Mouse (Mus musculus) embryo, embryonic 10.5 days (tissue): ENCODE results near the gene Dnajb5.

Source experiments
- DNase-seq: peaks from one replicate; pipeline ENCODE4 v3.0.0-alpha.2; 2015; ENCODE audit warnings: low spot score

Dnajb5 gene

GRCm38 (mm10) chr4:42949676-42950051, at the start of gene Dnajb5:
Gene Dnajb5 (plus strand): TSS chr4:42949814.
- peak; percentile 97 for DNase-seq

DNA sequence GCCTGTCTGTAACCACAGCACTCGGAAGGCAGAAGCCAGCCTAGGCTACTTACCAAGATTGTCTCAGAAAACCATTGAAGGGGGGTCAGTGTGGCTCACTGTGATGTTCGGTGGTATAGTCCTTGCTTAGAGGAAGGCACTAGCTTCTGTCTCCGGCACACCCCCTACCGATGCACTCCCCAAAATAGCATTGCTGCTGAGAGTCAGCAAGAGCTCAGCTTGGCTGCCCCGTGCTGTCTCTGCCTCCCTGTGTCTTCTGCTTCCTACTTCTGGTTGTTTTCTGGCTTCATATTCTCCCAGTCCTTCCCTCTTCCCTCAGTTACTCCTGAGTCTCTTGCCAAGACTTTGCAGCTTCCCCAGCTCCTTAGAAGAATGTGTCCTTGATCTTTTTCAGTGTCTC, 48.7 kb upstream of the Dnajb5 start:
- DNase-seq, result no peak

GRCm38 (mm10) chr4:42902174-42902573, 47.4 kb upstream of the Dnajb5 start:
- DNase-seq, result peak; percentile 36

- DNase-seq, result no peak
Observed at GRCm38 (mm10) chr4:42902730-42903129, 46.9 kb upstream of the Dnajb5 start.

- DNase-seq, result peak; percentile 6
Observed at GRCm38 (mm10) chr4:42903942-42904341, 45.7 kb upstream of the Dnajb5 start.

DNA sequence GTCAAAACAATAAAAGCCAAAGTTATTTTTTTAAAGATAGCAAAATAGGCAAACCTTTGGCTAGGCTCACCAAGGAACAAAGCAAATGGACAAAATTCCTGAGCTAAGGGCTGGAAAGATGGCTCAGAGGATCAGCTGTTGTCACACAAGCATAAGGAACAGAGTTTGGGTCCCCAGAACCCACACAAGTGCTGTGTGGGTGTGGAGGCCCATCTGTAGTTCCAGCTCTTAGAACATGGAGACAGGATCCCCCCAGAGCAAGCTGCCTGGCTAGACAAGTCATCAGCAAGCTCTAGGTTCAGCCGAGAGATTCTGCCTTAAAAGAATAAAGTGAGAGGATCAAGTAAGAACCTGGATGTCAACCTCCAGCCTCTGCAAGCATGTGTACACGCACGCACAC, 45.1 kb upstream of the Dnajb5 start:
- no peak for DNase-seq

GRCm38 (mm10) chr4:42904966-42905365, 44.6 kb upstream of the Dnajb5 start:
- no peak for DNase-seq

DNA sequence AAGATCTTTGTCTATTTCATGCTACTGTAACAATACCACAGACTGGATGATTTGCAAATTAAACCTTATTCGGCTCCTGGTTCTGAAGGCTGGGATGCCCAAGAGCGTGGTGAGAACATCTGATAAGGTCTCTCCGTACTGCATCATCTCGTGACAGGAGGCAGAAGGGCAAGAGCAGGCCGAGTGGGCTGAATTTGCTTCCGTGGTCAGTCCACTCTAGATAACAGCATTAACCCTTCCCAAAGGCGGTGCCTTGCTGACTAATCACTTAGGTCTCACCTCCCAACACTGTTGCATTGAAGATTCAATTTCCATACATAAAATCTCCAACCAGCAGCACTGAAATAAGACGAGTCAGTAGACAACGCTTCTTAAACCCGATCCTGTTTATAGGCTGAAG, 36.2 kb upstream of the Dnajb5 start:
- DNase-seq, result no peak

GRCm38 (mm10) chr4:42915311-42915710, 34.3 kb upstream of the Dnajb5 start:
- no peak for DNase-seq

GRCm38 (mm10) chr4:42915966-42916365, 33.6 kb upstream of the Dnajb5 start:
- DNase-seq, result no peak

- peak; percentile 41 for DNase-seq
Observed at GRCm38 (mm10) chr4:42916617-42917401, 32.8 kb upstream of the Dnajb5 start, which contains the start of gene Phf24. Gene Phf24 (plus strand): TSS chr4:42916660.

DNA sequence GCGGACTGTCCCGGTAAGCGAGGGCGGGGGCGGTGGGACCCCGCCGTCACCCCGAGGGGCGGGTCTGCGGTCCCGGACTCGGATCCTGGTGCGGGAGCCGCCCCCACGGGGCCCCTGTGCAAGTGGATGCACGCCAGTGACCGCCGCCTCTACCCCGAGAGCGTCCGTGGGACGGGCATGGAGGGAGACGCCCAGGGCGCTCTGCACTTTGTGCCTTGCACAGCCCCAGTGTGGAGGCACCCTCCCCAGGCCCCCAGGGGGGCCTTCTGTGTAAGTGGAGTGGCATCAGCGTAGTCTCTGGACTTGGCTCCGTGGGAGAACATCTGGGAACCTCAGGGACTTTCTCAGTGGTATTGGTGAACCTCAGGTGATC, 32.2 kb upstream of the Dnajb5 start:
- DNase-seq, result peak; percentile 21

DNA sequence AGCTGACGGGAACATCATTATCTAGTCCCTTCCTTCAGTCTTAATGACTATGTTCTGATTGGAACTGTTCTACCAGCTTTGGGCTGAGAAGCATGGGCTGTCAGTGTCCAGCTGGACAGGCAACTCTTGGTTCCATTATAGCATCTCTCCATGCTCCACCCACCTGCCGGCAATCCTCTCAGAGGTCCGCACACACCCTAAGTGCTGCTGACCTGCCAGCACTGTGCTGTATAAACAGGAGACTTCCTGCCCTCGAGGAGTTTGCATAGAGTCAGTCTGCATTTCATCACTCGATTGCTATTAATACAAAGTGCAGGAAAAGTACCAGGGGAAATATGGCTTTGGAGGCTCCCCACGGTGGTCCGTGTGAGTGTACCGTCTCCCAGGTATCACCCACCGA, 28.9 kb upstream of the Dnajb5 start:
- no peak for DNase-seq

GRCm38 (mm10) chr4:42921536-42921935, 28.1 kb upstream of the Dnajb5 start:
- DNase-seq, result no peak

DNA sequence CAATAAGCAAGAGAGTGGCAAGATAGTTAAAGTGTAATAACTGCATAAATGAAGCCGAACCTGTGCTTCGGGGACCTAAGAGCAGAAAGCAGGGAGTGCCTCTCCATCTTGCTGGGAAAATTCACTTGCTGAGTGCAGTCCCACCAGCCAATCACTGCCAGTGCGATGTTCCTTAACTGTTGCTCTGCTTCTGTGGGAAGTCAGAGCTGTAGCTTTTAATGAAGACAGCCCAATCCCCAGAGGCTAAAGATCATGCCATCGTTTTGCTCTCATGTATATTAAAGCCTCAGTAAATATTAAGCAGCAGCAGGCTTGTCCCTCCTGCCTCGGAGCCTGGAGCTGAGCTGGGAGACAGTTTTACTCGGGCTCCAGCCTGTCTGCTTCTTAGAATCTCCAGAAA, 27.6 kb upstream of the Dnajb5 start:
- no peak for DNase-seq

GRCm38 (mm10) chr4:42922461-42922860, 27.2 kb upstream of the Dnajb5 start:
- no peak for DNase-seq

DNA sequence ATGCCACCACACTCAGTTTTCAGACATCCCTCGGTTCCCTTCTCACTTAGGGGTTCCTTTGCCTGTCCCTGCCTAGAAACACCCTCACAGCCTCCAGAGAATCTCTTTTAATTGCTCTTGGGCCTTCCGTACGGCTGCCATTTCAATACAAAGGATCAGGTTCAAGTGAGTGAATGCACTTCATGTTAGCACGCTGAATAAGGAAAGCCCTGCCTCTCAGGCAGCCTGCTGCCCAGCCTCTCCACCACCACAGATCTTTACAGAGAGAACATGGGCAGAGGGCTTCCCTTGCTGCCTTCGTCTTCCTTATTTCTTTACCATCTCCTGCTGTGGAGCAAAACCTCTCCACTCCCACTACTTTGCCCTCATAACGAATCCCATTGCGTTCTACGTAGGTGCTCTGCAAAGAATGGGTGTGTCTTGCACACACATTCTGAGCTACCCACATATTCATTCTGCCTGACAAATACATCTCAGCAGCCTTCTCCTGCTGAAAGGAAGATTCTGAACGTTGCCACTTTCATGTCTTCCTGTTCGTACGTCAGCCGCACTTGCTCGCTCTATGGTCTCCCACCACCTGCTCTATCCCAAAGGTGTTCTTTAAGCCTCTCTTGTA, 25.4 kb upstream of the Dnajb5 start:
- no peak for DNase-seq

- DNase-seq, result no peak
Observed at GRCm38 (mm10) chr4:42928209-42928608, 21.4 kb upstream of the Dnajb5 start.

DNA sequence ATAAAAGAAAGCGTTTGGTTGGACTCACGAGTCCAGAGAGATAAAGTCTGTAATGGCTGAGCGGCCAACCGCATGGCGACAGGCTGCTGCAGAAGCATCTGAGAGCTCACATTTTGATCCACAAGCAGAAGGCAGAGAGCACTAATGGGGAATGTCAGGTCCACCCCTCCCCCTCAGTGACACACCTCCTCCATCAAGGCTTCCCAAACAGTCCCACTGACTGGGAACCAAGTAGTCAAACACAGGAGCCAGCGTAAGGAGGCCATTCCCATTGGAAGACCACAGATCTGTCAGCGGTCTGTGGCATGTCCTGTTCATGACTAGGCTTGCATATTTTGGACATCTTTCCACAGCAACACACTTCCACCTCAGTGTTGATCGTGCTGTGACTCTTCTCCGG, 20.7 kb upstream of the Dnajb5 start:
- DNase-seq, result no peak

GRCm38 (mm10) chr4:42932229-42932969, 17.2 kb upstream of the Dnajb5 start:
- no peak for DNase-seq

DNA sequence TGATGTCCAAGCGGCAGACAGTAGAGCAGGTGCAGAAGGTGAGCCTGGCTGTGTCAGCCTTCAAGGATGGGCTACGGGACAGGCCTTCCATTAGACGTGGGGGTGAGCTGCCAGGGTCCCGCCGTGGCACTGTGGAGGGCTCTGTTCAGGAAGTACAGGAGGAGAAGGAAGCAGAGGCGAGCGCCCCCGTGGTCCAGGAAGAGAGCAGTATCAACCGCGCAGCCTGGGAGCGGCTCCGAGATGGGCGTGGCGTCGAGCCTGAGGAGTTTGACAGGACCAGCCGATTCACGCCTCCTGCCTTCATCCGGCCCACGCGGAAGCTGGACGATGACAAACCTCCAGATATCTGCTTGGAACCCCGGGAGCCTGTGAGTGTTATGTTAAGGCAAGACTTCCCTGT, 16.0 kb upstream of the Dnajb5 start:
- DNase-seq, result peak; percentile 74

- DNase-seq, result no peak
Observed at GRCm38 (mm10) chr4:42941396-42941795, 8.2 kb upstream of the Dnajb5 start.

GRCm38 (mm10) chr4:42943341-42943740, 6.3 kb upstream of the Dnajb5 start:
- DNase-seq, result no peak
